Mouse (Mus musculus) limb, embryonic 12.5 days (tissue): ENCODE data around the gene Pald1. TPM values are rescaled to one million over a fixed set of nuclear protein-coding genes. Genes with fewer than 3 reads are reported as not detected.

Experiments used
- ATAC-seq: fragments of 200-750 bp; cut with Nextera tagmentation; 2 replicates; pipeline ENCODE4 v1.8.0; 2017; ENCODE audit warnings: low read depth, moderate TSS enrichment; ENCODE audit not compliant: insufficient number of reproducible peaks, insufficient read depth, low FRiP score, low TSS enrichment
- H3K27ac ChIP-seq: fragments of 300-500 bp; sonication (generic); 2 replicates; pipeline ENCODE4 v1.5.1; 2016; ENCODE audit warnings: mild to moderate bottlenecking, moderate library complexity
- H3K27me3 ChIP-seq: fragments of 300-500 bp; sonication (generic); 2 replicates; pipeline ENCODE4 v1.6.1; 2016; ENCODE audit warnings: mild to moderate bottlenecking, moderate library complexity
- H3K36me3 ChIP-seq: fragments of 300-500 bp; sonication (generic); 2 replicates; pipeline ENCODE4 v1.6.1; 2016; ENCODE audit warnings: mild to moderate bottlenecking, moderate library complexity
- H3K4me1 ChIP-seq: fragments of 300-500 bp; sonication (generic); replicated peaks from 2 replicates; pipeline ENCODE4 v1.6.1; 2016
- H3K4me2 ChIP-seq: fragments of 300-500 bp; sonication (generic); 2 replicates; pipeline ENCODE4 v1.6.1; 2016; ENCODE audit warnings: mild to moderate bottlenecking, moderate library complexity
- H3K4me3 ChIP-seq: fragments of 300-500 bp; sonication (generic); replicated peaks from 2 replicates; pipeline ENCODE4 v1.5.1; 2016; ENCODE audit warnings: mild to moderate bottlenecking
- H3K9ac ChIP-seq: fragments of 300-500 bp; sonication (generic); replicated peaks from 2 replicates; pipeline ENCODE4 v1.6.1; 2016; ENCODE audit warnings: mild to moderate bottlenecking, moderate library complexity
- H3K9me3 ChIP-seq: fragments of 300-500 bp; sonication (generic); 2 replicates; pipeline ENCODE4 v1.6.1; 2016; ENCODE audit warnings: mild to moderate bottlenecking, moderate library complexity
- WGBS: fragments of 180-500 bp; shearing (Covaris S2); methylation state at CpG from one replicate; pipeline ENCODE4 v1.1.7; 2016; 5-methylcytosine and 5-hydroxymethylcytosine counted together
- polyA plus RNA-seq: library from polyadenylated mRNA; unstranded; fragments of >200 nt; fragmentation: Nextera tagmentation; extraction: Ambion mirVana; gene quantifications from 2 replicates; pipeline ENCODE4 v1.2.1, GENCODE M21; 2016

Pald1 gene
- polyA plus RNA-seq, 1 experiment from 2014 or later: 25.8 TPM

GRCm38 (mm10) chr10:61284309-61284708 lies 99.0 kb downstream of the Pald1 start:
- H3K27me3 ChIP-seq: no peaks in the 10 kb centered on the region
- H3K27ac ChIP-seq: no peak overlapping the region
- no peak overlapping the region for H3K4me2 ChIP-seq
- no peaks in the 10 kb centered on the region for H3K9me3 ChIP-seq
- ATAC-seq: no peak
- 0 out of 2 replicates have a peak, but pooled peaks cover 6% of the 10 kb centered on the region for H3K4me1 ChIP-seq
- no peak overlapping the region for H3K4me3 ChIP-seq
- WGBS: 90% methylated on average over 4 of the region's 4 CpGs
- H3K36me3 ChIP-seq: no peaks in the 10 kb centered on the region
- H3K9ac ChIP-seq: no peak overlapping the region

GRCm38 (mm10) chr10:61281115-61281514 lies 102.2 kb downstream of the Pald1 start:
- Histone ChIP-seq H3K27me3 (no peaks in the 10 kb centered on the region), H3K36me3 (no peaks in the 10 kb centered on the region), H3K4me1 (0 out of 2 replicates have a peak, but pooled peaks cover 4% of the 10 kb centered on the region), H3K4me3 (no peak overlapping the region), H3K4me2 (no peak overlapping the region), H3K9ac (no peak overlapping the region), H3K27ac (no peak overlapping the region), H3K9me3 (no peaks in the 10 kb centered on the region)
- ATAC-seq: no peak
- WGBS: 73% methylated on average over 5 of the region's 5 CpGs

- Histone ChIP-seq H3K9ac (no peak overlapping the region), H3K4me1 (peaks cover 9% of the 10 kb centered on the region), H3K36me3 (no peaks in the 10 kb centered on the region), H3K27me3 (peaks cover 13% of the 10 kb centered on the region; the same call in 1 of the 2 replicates), H3K27ac (no peak overlapping the region), H3K9me3 (no peaks in the 10 kb centered on the region), H3K4me2 (no peak overlapping the region), H3K4me3 (no peak overlapping the region)
- no peak for ATAC-seq
- WGBS: 76% methylated on average over 14 of the region's 14 CpGs
Observed at GRCm38 (mm10) chr10:61277918-61278674, 105.2 kb downstream of the Pald1 start.

GRCm38 (mm10) chr10:61277051-61277450 lies 106.3 kb downstream of the Pald1 start:
- peaks cover 9% of the 10 kb centered on the region for H3K4me1 ChIP-seq

GRCm38 (mm10) chr10:61275669-61276110 lies 107.6 kb downstream of the Pald1 start:
- ATAC-seq: no peak
- Histone ChIP-seq H3K4me3 (no peak overlapping the region), H3K27ac (no peak overlapping the region), H3K4me2 (peak overlapping the region; percentile 17; the same call in 1 of the 2 replicates), H3K9ac (no peak overlapping the region), H3K9me3 (no peaks in the 10 kb centered on the region), H3K4me1 (peaks cover 9% of the 10 kb centered on the region), H3K36me3 (no peaks in the 10 kb centered on the region), H3K27me3 (peaks cover 30% of the 10 kb centered on the region)
- WGBS: 3% methylated on average over 5 of the region's 5 CpGs

More at GRCm38 (mm10) chr10:61277051-61277450, 106.3 kb downstream of the Pald1 start:
- ATAC-seq: no peak
- no peak overlapping the region for H3K4me2 ChIP-seq
- WGBS: 91% methylated on average over 6 of the region's 6 CpGs
- H3K9ac ChIP-seq: no peak overlapping the region
- H3K27ac ChIP-seq: no peak overlapping the region
- H3K36me3 ChIP-seq: no peaks in the 10 kb centered on the region
- peaks cover 22% of the 10 kb centered on the region for H3K27me3 ChIP-seq
- no peak overlapping the region for H3K4me3 ChIP-seq
- H3K9me3 ChIP-seq: no peaks in the 10 kb centered on the region

- no peak overlapping the region for H3K4me2 ChIP-seq
- no peak overlapping the region for H3K4me3 ChIP-seq
- 58% methylated on average over 2 of the region's 2 CpGs for WGBS
- H3K27me3 ChIP-seq: peaks cover 30% of the 10 kb centered on the region
- no peak overlapping the region for H3K27ac ChIP-seq
- no peaks in the 10 kb centered on the region for H3K36me3 ChIP-seq
- no peaks in the 10 kb centered on the region for H3K9me3 ChIP-seq
- no peak overlapping the region for H3K9ac ChIP-seq
- H3K4me1 ChIP-seq: peaks cover 9% of the 10 kb centered on the region
- ATAC-seq: no peak
Observed at GRCm38 (mm10) chr10:61274532-61274931, 108.8 kb downstream of the Pald1 start.

- Histone ChIP-seq H3K9ac (peak overlapping the region; percentile 80; the same call in 1 of the 2 replicates), H3K36me3 (no peaks in the 10 kb centered on the region), H3K27ac (no peak overlapping the region), H3K4me1 (peaks cover 9% of the 10 kb centered on the region), H3K4me3 (peak overlapping the region; percentile 62), H3K27me3 (peaks cover 30% of the 10 kb centered on the region), H3K9me3 (no peaks in the 10 kb centered on the region), H3K4me2 (peak overlapping the region; percentile 89)
- WGBS: 49% methylated on average over 7 of the region's 7 CpGs
- ATAC-seq: no peak
Observed at GRCm38 (mm10) chr10:61273844-61274215, 109.5 kb downstream of the Pald1 start.

GRCm38 (mm10) chr10:61273081-61273843 lies 110.1 kb downstream of the Pald1 start, which contains the start of gene Adamts14:
Adamts14 (minus strand) TSS chr10:61273438.
- Histone ChIP-seq H3K27me3 (peaks cover 30% of the 10 kb centered on the region), H3K4me2 (peak within 1 kb of the TSS; percentile 89), H3K4me3 (peak within 1 kb of the TSS; percentile 62), H3K4me1 (peaks cover 9% of the 10 kb centered on the region), H3K9ac (peak within 1 kb of the TSS; percentile 80), H3K9me3 (no peaks in the 10 kb centered on the region), H3K27ac (peak within 1 kb of the TSS; percentile 45; the same call in 1 of the 2 replicates), H3K36me3 (no peaks in the 10 kb centered on the region)
- under 1% methylated on average over 66 of the region's 75 CpGs for WGBS
- peak; percentile 71 for ATAC-seq

- 49% methylated on average over 5 of the region's 5 CpGs for WGBS
- Histone ChIP-seq H3K27ac (no peak overlapping the region), H3K9me3 (no peaks in the 10 kb centered on the region), H3K27me3 (peaks cover 30% of the 10 kb centered on the region), H3K36me3 (no peaks in the 10 kb centered on the region), H3K4me2 (peak overlapping the region; percentile 89), H3K9ac (peak overlapping the region; percentile 80), H3K4me3 (peak overlapping the region; percentile 62), H3K4me1 (peaks cover 9% of the 10 kb centered on the region)
- ATAC-seq: no peak
Observed at GRCm38 (mm10) chr10:61272631-61273030, 110.7 kb downstream of the Pald1 start.

- Histone ChIP-seq H3K9me3 (no peaks in the 10 kb centered on the region), H3K27ac (no peak overlapping the region), H3K36me3 (no peaks in the 10 kb centered on the region), H3K9ac (no peak overlapping the region), H3K4me2 (peak overlapping the region; percentile 89; the same call in 1 of the 2 replicates), H3K27me3 (peaks cover 30% of the 10 kb centered on the region), H3K4me3 (no peak overlapping the region), H3K4me1 (peaks cover 9% of the 10 kb centered on the region)
- 54% methylated on average over 8 of the region's 8 CpGs for WGBS
- ATAC-seq: no peak
Observed at GRCm38 (mm10) chr10:61272089-61272626, 111.2 kb downstream of the Pald1 start.
